Mouse (Mus musculus) embryonic facial prominence, embryonic 12.5 days (tissue): ENCODE measurements around the gene Gm44596. TPM values are rescaled to one million over a fixed set of nuclear protein-coding genes. Genes with fewer than 3 reads are reported as not detected.
A peak's percentile ranks its signal among the peaks of the same experiment; 100 is the strongest.

Source experiments
- ATAC-seq: fragments of 200-750 bp; cut with Nextera tagmentation; 2 replicates; pipeline ENCODE4 v1.8.0; 2017; ENCODE audit not compliant: insufficient number of reproducible peaks, insufficient read depth, low FRiP score, low TSS enrichment
- H3K27ac ChIP-seq: fragments of 300-500 bp; sonication (generic); 2 replicates; pipeline ENCODE4 v1.5.1; 2016; ENCODE audit warnings: mild to moderate bottlenecking
- H3K27me3 ChIP-seq: fragments of 300-500 bp; sonication (generic); 2 replicates; pipeline ENCODE4 v1.6.1; 2016; ENCODE audit warnings: mild to moderate bottlenecking, moderate library complexity
- H3K36me3 ChIP-seq: fragments of 300-500 bp; sonication (generic); 2 replicates; pipeline ENCODE4 v1.6.1; 2016; ENCODE audit warnings: mild to moderate bottlenecking
- H3K4me1 ChIP-seq: fragments of 300-500 bp; sonication (generic); 2 replicates; pipeline ENCODE4 v1.6.1; 2016
- H3K4me2 ChIP-seq: fragments of 300-500 bp; sonication (generic); replicated peaks from 2 replicates; pipeline ENCODE4 v1.6.1; 2016; ENCODE audit warnings: mild to moderate bottlenecking, moderate library complexity
- H3K4me3 ChIP-seq: fragments of 300-500 bp; sonication (generic); 2 replicates; pipeline ENCODE4 v1.5.1; 2016; ENCODE audit warnings: mild to moderate bottlenecking
- H3K9ac ChIP-seq: fragments of 300-500 bp; sonication (generic); 2 replicates; pipeline ENCODE4 v1.6.1; 2016; ENCODE audit warnings: mild to moderate bottlenecking, moderate library complexity
- H3K9me3 ChIP-seq: fragments of 300-500 bp; sonication (generic); 2 replicates; pipeline ENCODE4 v1.6.1; 2016; ENCODE audit warnings: mild to moderate bottlenecking, moderate library complexity
- WGBS: fragments of 180-500 bp; shearing (Covaris S2); methylation state at CpG from one replicate; pipeline ENCODE4 v1.1.7; 2016; 5-methylcytosine and 5-hydroxymethylcytosine counted together
- polyA plus RNA-seq: library from polyadenylated mRNA; unstranded; fragments of >200 nt; fragmentation: Nextera tagmentation; extraction: Ambion mirVana; gene quantifications from 2 replicates; pipeline ENCODE4 v1.2.1, GENCODE M21; 2016

Gm44596 gene
- not detected in 2 replicates for polyA plus RNA-seq

DNA sequence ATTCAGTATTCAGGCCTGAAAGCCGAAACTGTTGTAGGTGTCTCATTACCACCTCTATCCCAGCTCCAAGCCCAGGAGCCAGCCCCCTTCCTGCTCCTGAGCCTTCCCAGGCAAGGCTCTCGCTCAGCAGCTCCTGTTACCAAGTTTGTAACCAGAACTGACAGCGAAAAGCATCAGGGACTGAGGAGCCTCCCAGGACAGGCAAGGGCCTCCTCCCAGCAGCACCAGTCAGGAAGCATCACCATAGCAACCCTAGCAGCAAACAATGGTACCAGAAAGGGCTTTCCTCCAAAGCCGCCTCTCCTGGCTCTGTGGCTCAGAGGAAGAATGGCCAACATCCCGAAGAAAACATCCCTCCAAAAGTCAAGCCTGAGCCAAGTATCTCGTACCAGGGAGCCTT lies at the start of gene Gm44596, which contains the start of gene Tex52:
Gene Gm44596 (plus strand): TSS at position 312 of the 400 bp plus-strand sequence.
Gene Tex52 (plus strand): TSS at position 265 of the 400 bp plus-strand sequence.
- 0 out of 2 replicates have a peak within 1 kb of the TSS, but pooled peaks have one; percentile 7 for H3K9ac ChIP-seq
- peak; percentile 79 for ATAC-seq
- no peak within 1 kb of the TSS for H3K4me3 ChIP-seq
- no peak within 1 kb of the TSS for H3K4me2 ChIP-seq
- peak within 1 kb of the TSS; percentile 60; the same call in 1 of the 2 replicates for H3K27ac ChIP-seq
- peaks cover 10% of the 10 kb centered on the region; the same call in 1 of the 2 replicates for H3K4me1 ChIP-seq
- H3K36me3 ChIP-seq = peaks cover 61% of the 10 kb centered on the region
- no peaks in the 10 kb centered on the region for H3K27me3 ChIP-seq
- H3K9me3 ChIP-seq = no peaks in the 10 kb centered on the region
- WGBS = 33% methylated on average over 6 of the region's 6 CpGs

DNA sequence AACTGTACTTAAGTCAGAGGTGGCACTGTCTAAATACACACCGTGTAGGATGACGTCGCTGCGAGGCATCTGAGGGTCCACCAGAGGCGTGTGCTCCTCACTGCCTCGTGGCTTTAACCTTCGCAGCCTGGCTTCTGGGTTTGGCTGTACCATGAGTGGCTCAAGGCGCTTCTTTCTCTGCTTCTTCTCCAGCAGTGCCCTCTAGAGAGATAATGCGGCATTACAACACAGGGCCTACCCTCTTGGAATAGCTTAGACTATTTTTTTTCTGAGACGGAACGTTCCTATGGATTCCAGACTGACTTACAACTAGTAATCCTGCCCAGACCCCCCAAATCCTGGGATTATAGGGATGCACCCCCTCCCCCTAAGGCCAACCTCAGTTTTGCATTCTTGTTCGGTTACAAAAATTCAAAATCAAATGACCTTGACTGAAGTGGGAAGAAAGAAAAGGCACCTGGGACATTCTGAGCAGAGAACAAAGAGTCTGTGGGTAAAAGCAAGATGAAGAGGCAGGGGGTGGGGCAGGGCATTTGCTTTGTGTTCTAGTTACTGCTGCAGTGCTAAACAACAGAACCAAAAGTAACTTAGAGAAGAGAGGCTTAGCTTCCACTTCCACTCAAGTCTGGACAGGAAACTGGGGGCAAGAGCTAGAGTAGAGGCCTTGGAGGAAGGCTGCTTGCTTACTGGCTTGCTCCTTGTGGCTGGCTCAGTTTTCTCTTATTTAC lies 40.7 kb upstream of the Gm44596 start:
- Histone ChIP-seq H3K9me3 (no peaks in the 10 kb centered on the region), H3K4me1 (no peaks in the 10 kb centered on the region), H3K27me3 (no peaks in the 10 kb centered on the region), H3K36me3 (peaks cover 58% of the 10 kb centered on the region), H3K4me3 (no peak overlapping the region), H3K4me2 (no peak overlapping the region), H3K27ac (no peak overlapping the region), H3K9ac (no peak overlapping the region)
- WGBS = 25% methylated on average over 12 of the region's 12 CpGs
- no peak for ATAC-seq

DNA sequence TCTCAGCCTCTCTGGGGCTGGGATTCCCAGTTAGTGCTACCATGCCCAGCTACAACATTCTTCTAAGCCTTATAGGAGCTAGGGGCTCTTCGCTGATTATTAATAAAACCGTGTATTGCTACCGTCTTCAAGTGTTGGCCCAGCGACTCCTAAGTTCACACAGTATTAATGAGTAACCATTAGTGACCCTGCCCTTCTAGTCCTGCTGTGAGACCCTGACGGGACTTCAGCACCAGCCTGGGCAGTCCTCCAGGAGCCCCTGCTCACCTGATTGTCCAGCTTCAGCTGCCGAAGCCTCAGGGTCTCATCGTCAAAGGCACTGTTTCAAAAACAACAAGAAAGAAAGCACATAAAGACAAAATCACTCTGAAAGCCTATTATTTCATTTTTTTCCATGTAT lies 37.8 kb upstream of the Gm44596 start:
- Histone ChIP-seq H3K9ac (no peak overlapping the region), H3K4me1 (no peaks in the 10 kb centered on the region), H3K27ac (no peak overlapping the region), H3K9me3 (no peaks in the 10 kb centered on the region), H3K36me3 (peaks cover 42% of the 10 kb centered on the region), H3K4me3 (no peak overlapping the region), H3K27me3 (no peaks in the 10 kb centered on the region), H3K4me2 (no peak overlapping the region)
- no peak for ATAC-seq
- WGBS = 85% methylated on average over 7 of the region's 7 CpGs

DNA sequence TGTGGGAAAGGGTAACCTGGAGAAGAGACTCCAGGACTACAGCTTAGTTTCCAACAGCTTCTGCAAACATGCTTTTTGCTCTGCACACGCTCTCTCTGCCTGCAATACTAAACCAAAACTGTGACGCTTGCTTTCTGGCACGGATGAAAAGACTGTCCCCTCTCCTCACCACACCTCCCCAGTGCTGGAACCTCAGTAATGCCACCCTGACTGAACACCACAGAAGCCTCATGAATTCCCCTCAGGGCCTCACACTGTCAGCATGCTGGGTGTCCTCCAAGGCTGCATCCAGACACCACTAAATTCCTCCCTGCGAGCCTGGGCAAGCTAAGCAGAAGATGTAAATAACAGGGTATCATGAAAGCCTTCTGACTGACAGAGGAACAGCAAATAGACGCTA lies 36.4 kb upstream of the Gm44596 start:
- Histone ChIP-seq H3K4me2 (no peak overlapping the region), H3K4me3 (no peak overlapping the region), H3K4me1 (no peaks in the 10 kb centered on the region), H3K27me3 (no peaks in the 10 kb centered on the region), H3K27ac (no peak overlapping the region), H3K9me3 (no peaks in the 10 kb centered on the region), H3K36me3 (peaks cover 42% of the 10 kb centered on the region), H3K9ac (no peak overlapping the region)
- 45% methylated on average over 5 of the region's 5 CpGs for WGBS
- ATAC-seq = no peak

DNA sequence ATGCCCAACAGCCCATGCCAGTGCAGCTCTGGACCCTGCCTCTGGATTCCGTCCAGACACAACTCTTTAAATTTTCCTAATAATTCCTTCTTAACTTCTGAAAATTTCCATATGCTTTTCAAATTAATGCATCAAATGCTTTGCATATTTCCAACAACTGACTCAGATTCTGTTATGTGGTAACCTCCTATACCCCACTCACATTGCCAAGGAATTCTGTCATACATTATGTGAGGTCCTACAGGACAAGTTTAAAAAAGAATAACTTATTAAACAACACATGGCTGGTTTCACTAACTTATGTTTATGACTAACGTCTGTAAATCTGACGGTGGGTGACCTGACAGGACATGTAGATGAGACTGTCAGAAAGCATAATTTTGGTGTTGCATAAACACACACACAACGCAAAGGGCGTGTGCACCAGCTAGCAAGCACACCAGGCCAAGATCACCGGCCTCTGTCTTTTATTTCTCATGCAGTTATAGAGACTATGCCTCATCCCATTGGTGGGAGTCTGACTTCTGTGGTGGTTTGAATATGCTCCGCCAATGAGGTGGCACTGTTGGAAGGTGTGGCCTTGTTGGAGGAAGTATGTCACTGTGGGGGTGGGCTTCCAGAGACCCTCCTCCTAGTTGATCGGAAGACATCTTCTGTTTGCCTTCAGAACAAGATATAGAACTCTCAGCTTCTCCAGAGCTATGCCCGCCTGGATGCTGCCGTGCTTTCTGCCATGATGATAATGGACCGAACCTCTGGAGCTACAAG lies 33.2 kb upstream of the Gm44596 start:
- ATAC-seq = no peak
- H3K4me1 ChIP-seq = no peaks in the 10 kb centered on the region
- no peaks in the 10 kb centered on the region for H3K27me3 ChIP-seq
- H3K27ac ChIP-seq = no peak overlapping the region
- WGBS = 92% methylated on average over 11 of the region's 11 CpGs
- no peak overlapping the region for H3K4me2 ChIP-seq
- peaks cover 22% of the 10 kb centered on the region for H3K36me3 ChIP-seq
- H3K9ac ChIP-seq = no peak overlapping the region
- H3K9me3 ChIP-seq = no peaks in the 10 kb centered on the region
- no peak overlapping the region for H3K4me3 ChIP-seq

DNA sequence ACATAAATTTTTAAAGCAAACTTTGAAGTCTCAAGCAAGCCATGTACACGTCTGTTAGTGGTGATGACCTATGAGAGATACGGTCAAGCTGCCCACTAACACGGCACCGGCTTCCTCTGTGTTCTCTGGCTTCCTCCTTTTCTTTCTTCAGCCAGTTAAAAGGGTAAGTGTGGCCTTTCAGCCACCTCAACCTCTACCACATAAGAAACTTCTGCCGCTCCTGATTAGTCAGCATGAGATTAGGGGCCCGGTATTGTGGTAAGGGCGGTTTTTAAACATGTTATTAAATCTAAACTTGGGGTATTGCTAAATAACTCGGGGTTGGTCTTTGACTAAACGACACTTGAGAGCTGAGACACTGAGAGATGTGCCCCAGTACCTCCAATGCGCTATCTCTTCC lies 29.7 kb upstream of the Gm44596 start:
- H3K9me3 ChIP-seq = no peaks in the 10 kb centered on the region
- H3K27ac ChIP-seq = no peak overlapping the region
- H3K4me2 ChIP-seq = no peak overlapping the region
- H3K4me3 ChIP-seq = no peak overlapping the region
- peaks cover 17% of the 10 kb centered on the region for H3K36me3 ChIP-seq
- H3K27me3 ChIP-seq = no peaks in the 10 kb centered on the region
- ATAC-seq = no peak
- no peak overlapping the region for H3K9ac ChIP-seq
- H3K4me1 ChIP-seq = peaks cover 5% of the 10 kb centered on the region; the same call in 1 of the 2 replicates
- 90% methylated on average over 10 of the region's 10 CpGs for WGBS

DNA sequence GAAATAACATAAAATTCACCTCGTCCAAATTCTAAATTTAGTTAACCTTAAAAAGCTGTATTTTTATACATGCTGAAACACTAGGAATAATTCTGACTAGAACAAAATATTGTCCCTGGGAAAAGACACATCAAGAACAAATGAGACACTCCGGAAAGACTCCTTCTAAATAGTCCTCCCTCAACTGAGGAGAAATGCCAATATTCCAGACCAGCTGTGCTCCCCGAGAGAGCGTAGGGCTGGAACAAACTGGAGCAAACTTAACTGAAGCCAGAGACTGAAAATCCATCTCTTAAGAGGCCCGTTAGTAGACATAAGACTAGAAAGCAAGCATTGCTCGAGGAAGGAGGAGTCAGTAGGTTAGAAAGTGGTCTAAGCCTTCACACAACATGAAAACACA lies 28.5 kb upstream of the Gm44596 start:
- Histone ChIP-seq H3K4me2 (no peak overlapping the region), H3K4me3 (no peak overlapping the region), H3K9ac (no peak overlapping the region), H3K27ac (no peak overlapping the region), H3K9me3 (no peaks in the 10 kb centered on the region), H3K4me1 (peaks cover 5% of the 10 kb centered on the region; the same call in 1 of the 2 replicates), H3K36me3 (peaks cover 21% of the 10 kb centered on the region), H3K27me3 (no peaks in the 10 kb centered on the region)
- 91% methylated on average over 6 of the region's 6 CpGs for WGBS
- ATAC-seq = no peak

DNA sequence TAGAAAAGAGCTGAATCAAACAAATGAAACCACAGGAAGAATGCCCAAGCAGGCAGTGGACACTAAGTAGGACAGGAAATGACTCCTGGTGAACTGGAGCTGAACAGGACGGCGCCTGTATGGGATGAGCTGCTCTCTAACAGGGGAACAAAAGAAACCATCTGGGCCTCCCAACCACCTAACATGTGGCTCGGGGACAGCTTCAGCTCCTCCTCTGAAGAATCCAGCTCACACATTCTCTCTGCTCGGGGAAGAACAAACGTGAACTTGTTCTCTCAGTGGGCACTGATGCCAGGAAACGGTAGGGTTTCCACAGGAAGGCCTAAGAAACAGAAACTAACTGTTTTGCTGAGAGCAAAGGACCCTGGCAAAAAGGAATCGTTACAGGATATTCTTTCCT lies 25.6 kb upstream of the Gm44596 start:
- Histone ChIP-seq H3K27ac (peak overlapping the region; percentile 67; the same call in 1 of the 2 replicates), H3K4me1 (peaks cover 15% of the 10 kb centered on the region), H3K4me2 (no peak overlapping the region), H3K9ac (no peak overlapping the region), H3K36me3 (peaks cover 4% of the 10 kb centered on the region; the same call in 1 of the 2 replicates), H3K4me3 (no peak overlapping the region), H3K27me3 (no peaks in the 10 kb centered on the region), H3K9me3 (no peaks in the 10 kb centered on the region)
- WGBS = 24% methylated on average over 7 of the region's 7 CpGs
- ATAC-seq = no peak

DNA sequence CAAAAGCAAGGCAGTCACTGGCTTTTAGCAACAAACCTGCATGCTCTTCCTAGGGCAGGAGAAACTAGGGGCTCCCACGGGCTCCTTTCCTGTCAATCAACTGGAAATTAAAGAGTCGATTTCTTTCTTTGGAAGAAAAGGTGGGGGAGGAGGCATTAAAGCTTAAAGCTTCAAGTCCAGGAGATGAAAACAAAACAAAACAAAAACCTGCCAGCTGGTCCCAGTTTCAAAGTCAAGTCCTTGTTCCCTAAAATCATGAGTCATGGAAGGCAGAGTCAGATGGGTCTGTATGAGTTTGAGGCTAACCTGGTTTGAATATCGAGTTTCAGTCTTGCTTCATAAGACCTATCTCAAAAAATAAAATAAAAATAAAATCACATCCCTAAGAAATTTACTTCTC lies 21.2 kb upstream of the Gm44596 start:
- Histone ChIP-seq H3K27me3 (no peaks in the 10 kb centered on the region), H3K27ac (no peak overlapping the region), H3K4me3 (peak overlapping the region; percentile 82; the same call in 1 of the 2 replicates), H3K4me2 (peak overlapping the region; percentile 63; the same call in 1 of the 2 replicates), H3K4me1 (peaks cover 24% of the 10 kb centered on the region), H3K9ac (no peak overlapping the region), H3K36me3 (peaks cover 25% of the 10 kb centered on the region), H3K9me3 (no peaks in the 10 kb centered on the region)
- WGBS = 30% methylated on average over 3 of the region's 3 CpGs
- ATAC-seq = no peak

DNA sequence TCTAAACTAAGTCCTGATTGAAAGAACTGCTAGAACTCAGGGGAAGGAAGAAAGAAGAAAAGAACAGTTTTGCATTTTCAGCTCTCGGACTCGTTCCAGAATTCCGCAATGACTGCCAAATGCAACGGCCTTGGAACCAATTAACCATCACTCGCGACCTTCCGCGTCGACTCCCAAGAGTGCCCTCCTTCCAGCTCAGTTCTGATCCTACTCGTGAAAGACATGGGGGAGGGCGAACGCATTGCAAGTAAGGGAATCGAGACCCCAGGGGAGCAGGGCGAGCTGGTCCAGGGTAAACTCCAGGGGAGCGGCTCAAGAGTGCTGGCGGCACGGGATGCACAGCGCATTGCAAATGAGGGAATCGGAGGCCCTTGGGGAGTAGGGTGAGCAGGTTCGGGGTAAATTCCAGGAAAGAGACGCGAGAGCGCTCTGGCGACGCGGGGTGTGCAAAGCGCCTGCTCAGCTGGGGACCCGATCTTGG lies 20.1 kb upstream of the Gm44596 start:
- no peaks in the 10 kb centered on the region for H3K27me3 ChIP-seq
- ATAC-seq = peak; percentile 64
- H3K36me3 ChIP-seq = peaks cover 25% of the 10 kb centered on the region
- no peaks in the 10 kb centered on the region for H3K9me3 ChIP-seq
- peak overlapping the region; percentile 91 for H3K27ac ChIP-seq
- H3K4me2 ChIP-seq = peak overlapping the region; percentile 63
- H3K9ac ChIP-seq = peak overlapping the region; percentile 81
- peaks cover 24% of the 10 kb centered on the region for H3K4me1 ChIP-seq
- H3K4me3 ChIP-seq = peak overlapping the region; percentile 82
- under 1% methylated on average over 24 of the region's 28 CpGs for WGBS

DNA sequence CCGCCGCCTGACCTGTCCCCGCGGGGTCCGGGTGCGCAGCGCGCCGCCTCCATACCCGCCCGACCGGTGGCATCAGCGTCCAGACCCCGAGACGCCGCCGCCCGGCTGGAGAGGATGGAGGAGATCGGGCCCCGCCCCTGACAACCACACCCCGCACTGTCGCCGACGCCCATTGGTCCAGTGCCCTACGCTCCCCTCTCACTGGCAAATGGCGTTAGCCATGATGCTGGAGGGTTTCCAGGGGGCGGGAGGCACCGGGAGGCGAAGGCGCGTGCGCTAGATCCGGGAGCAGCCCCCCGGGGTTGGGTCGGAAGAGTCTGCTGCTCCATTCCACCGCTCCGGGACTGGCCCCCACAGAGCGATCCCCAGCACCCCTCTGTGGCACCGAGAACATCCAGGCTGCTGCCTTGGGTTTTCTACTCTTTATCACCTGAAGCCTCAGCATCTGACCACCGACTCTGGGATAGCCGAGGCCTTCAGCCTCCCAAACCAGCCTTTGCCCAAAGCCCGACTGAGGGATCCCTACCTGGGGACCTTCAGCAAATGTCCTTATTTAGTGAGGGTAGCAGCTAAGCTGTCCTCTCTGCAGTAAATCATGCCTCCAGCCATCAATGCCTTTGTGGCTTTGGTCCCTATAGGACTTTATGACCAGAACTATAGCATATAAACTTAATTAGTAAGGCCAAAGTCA lies 19.4 kb upstream of the Gm44596 start, which contains the start of gene Tulp3:
Gene Tulp3 (minus strand): TSS at position 126 of the 691 bp plus-strand sequence.
- Histone ChIP-seq H3K9ac (peak within 1 kb of the TSS; percentile 81), H3K4me2 (peak within 1 kb of the TSS; percentile 63), H3K9me3 (no peaks in the 10 kb centered on the region), H3K27ac (peak within 1 kb of the TSS; percentile 91), H3K27me3 (no peaks in the 10 kb centered on the region), H3K36me3 (peaks cover 23% of the 10 kb centered on the region), H3K4me1 (peaks cover 24% of the 10 kb centered on the region), H3K4me3 (peak within 1 kb of the TSS; percentile 82)
- ATAC-seq = peak; percentile 98
- under 1% methylated on average over 42 of the region's 42 CpGs for WGBS
